Mouse (Mus musculus) cerebellum, adult 18-20 months (tissue): ENCODE measurements around the gene Nlrp6.
"Not testable (repeated sequence)": the region's sequence is repeated elsewhere in the genome, so short reads cannot be mapped to it uniquely, and the experiment has no call there.

Experiments
- DNase-seq, 2 experiments: peaks; one replicate each; pipeline ENCODE4 v3.0.0; 2021

Nlrp6 gene

GRCm38 (mm10) chr7:140976720-140977119 lies 56.0 kb downstream of the Nlrp6 start:
- not testable (repeated sequence) for DNase-seq
